Mouse (Mus musculus): ENCODE results near the gene Plcg1. TPM values are rescaled to one million over a fixed set of nuclear protein-coding genes. Genes with fewer than 3 reads are reported as not detected.
A peak's percentile ranks its signal among the peaks of the same experiment; 100 is the strongest.

Gene Plcg1
- polyA plus RNA-seq (2012; rRNA removed) (131 and 150 TPM in 2 replicates), polyA plus RNA-seq (2014; fragmentation: Nextera tagmentation; extraction: Ambion mirVana) (56.8 and 65.4 TPM in 2 replicates)

DNA sequence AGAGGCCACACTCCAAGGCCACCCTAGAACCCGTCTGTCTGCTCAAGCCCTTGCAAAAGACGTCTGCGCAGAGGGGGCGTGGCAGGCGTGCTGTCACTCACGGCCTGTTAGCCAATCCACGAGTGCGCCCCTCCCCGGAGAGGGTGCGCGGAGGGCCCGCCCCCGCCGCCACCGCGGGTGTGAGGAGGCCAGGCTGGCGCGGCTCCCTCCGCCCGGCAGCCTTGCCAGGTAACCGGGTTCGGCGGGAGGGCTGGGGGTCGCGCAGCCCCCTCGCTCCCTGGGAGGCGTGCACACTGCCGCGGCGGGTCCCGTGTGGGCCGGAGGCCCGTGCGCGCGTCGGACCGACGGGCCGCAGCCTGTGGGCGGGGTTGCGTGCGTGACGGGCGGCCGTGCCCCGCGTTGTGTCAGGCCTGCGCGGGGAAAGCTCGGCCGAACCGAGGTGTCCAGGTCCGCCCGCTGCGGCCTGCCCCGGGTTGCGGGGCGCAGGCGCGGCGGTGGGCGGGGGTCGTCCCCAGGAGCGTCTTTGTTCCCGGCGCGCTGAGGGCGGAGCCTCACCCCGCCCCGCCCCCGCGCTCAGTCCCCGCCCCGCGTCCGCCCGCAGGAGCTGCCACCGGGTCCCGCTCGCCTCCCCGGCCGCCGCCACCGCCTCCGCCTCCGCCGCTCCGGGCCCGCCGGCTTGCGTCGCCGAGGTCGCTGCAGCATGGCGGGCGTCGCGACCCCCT is at the start of gene Plcg1:
Plcg1 (plus strand) TSS at position 184 of the 722 bp plus-strand sequence.
- Histone ChIP-seq H3K27me3 (ENCODE audit: control insufficient read depth, insufficient read depth, low read length) (no peaks in the 10 kb centered on the region), H3K4me1 (ENCODE audit: control insufficient read depth, insufficient read depth, low read length) (peaks cover 28% of the 10 kb centered on the region), H3K4me3 (replicated peaks; ENCODE audit: low read length) (peak within 1 kb of the TSS; percentile 92), H3K4me2 (replicated peaks; ENCODE audit: low read depth, low read length, severe bottlenecking) (peak within 1 kb of the TSS; percentile 66), H3K9me3 (ENCODE audit: control insufficient read depth, low read length) (no peaks in the 10 kb centered on the region), H3K27ac (replicated peaks; ENCODE audit: low read depth, low read length) (peak within 1 kb of the TSS; percentile 97), H3K9ac (ENCODE audit: low read depth, low read length, severe bottlenecking) (peak within 1 kb of the TSS; percentile 100), H3K36me3 (ENCODE audit: control insufficient read depth, insufficient read depth, low read length) (peaks cover 31% of the 10 kb centered on the region)
- ATAC-seq (ENCODE audit: low FRiP score, low read depth) (peak; percentile 95), DNase-seq (ENCODE audit: low spot score) (peak; percentile 95)
- under 1% methylated on average over 36 of the region's 99 CpGs for WGBS
- TF ChIP-seq POLR2A (IDR thresholded peaks at IDR 0.05; ENCODE audit: borderline replicate concordance, extremely low read depth, insufficient read depth, insufficient read length) = peak; percentile 77; the same call in 1 of the 2 replicates

DNA sequence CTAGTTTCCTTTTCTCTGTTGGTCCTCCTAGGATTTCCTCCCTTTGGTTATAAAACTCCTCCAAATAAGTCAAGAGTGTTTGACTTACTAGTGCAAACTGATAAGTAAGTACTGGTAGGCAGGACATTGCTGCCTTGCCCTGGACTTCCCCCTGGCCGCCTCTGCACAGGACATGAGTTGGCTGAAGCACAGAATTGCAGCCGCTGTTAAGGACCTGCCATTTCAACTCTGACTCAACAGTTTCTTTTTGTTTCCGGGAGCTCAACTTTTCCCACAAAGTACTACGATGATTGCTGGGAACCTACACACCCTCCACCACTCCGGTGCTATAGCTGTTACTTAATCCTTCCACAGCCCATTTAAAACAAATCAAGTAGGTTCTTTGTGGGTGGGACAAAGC is 30.8 kb upstream of the Plcg1 start:
- Histone ChIP-seq H3K4me3 (replicated peaks; ENCODE audit: low read length) (no peak overlapping the region), H3K27me3 (ENCODE audit: control insufficient read depth, insufficient read depth, low read length) (no peaks in the 10 kb centered on the region), H3K27ac (replicated peaks; ENCODE audit: low read depth, low read length) (no peak overlapping the region), H3K4me1 (ENCODE audit: control insufficient read depth, insufficient read depth, low read length) (no peaks in the 10 kb centered on the region), H3K36me3 (ENCODE audit: control insufficient read depth, insufficient read depth, low read length) (peaks cover 79% of the 10 kb centered on the region), H3K9ac (ENCODE audit: low read depth, low read length, severe bottlenecking) (no peak overlapping the region), H3K4me2 (replicated peaks; ENCODE audit: low read depth, low read length, severe bottlenecking) (no peak overlapping the region), H3K9me3 (ENCODE audit: control insufficient read depth, low read length) (no peaks in the 10 kb centered on the region)
- ATAC-seq (ENCODE audit: low FRiP score, low read depth) (no peak), DNase-seq (ENCODE audit: low spot score) (no peak)
- WGBS = 84% methylated on average over 5 of the region's 5 CpGs
- no peak for TF ChIP-seq POLR2A (IDR thresholded peaks at IDR 0.05; ENCODE audit: borderline replicate concordance, extremely low read depth, insufficient read depth, insufficient read length)

DNA sequence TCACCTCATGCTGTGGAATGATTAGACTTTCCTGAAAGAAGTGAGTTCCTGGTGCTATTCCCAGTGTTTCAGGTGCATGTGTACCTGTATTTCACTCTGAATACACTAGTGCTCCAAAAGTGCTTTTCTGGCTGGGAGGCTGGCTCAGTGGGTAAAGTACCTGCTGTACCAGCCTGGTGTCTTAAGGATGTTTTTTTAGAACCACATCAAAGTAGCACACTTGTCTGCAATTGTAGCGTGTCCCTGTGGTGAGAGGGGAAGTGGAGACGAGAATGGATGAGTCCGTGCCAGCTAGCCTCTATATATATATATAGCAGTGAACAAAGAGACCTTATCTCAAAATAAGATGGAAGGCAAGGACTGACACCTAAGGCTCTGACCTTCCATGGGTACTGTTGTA is 29.5 kb upstream of the Plcg1 start:
- no peak overlapping the region for H3K27ac ChIP-seq (replicated peaks; ENCODE audit: low read depth, low read length)
- H3K27me3 ChIP-seq (ENCODE audit: control insufficient read depth, insufficient read depth, low read length) = no peaks in the 10 kb centered on the region
- DNase-seq (ENCODE audit: low spot score) (no peak), ATAC-seq (ENCODE audit: low FRiP score, low read depth) (no peak)
- H3K4me2 ChIP-seq (replicated peaks; ENCODE audit: low read depth, low read length, severe bottlenecking) = no peak overlapping the region
- peaks cover 82% of the 10 kb centered on the region for H3K36me3 ChIP-seq (ENCODE audit: control insufficient read depth, insufficient read depth, low read length)
- no peaks in the 10 kb centered on the region for H3K9me3 ChIP-seq (ENCODE audit: control insufficient read depth, low read length)
- H3K4me1 ChIP-seq (ENCODE audit: control insufficient read depth, insufficient read depth, low read length) = no peaks in the 10 kb centered on the region
- no peak overlapping the region for H3K9ac ChIP-seq (ENCODE audit: low read depth, low read length, severe bottlenecking)
- no peak overlapping the region for H3K4me3 ChIP-seq (replicated peaks; ENCODE audit: low read length)
- WGBS = 89% methylated on average over 3 of the region's 3 CpGs
- TF ChIP-seq POLR2A (IDR thresholded peaks at IDR 0.05; ENCODE audit: borderline replicate concordance, extremely low read depth, insufficient read depth, insufficient read length) = no peak

DNA sequence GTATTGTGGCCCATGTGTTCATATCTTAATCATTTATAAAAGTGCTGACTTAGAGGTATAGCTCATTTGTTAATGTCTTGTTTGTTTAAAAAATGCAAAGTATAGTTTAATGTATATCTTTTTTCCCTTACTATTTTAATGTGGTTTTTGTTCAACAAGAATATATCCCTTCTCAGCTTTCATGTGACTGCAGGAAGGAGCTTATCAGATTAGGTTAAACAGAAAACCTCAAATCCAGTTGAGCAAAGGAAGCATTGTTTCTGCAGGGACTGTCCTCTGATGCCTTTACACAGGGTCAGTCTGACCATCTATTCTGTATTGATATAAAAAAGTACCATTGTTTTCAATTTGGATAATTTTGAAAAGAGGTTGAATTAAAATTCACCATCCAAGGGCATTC is 28.3 kb upstream of the Plcg1 start:
- Histone ChIP-seq H3K4me2 (replicated peaks; ENCODE audit: low read depth, low read length, severe bottlenecking) (no peak overlapping the region), H3K9ac (ENCODE audit: low read depth, low read length, severe bottlenecking) (no peak overlapping the region), H3K27ac (replicated peaks; ENCODE audit: low read depth, low read length) (no peak overlapping the region), H3K36me3 (ENCODE audit: control insufficient read depth, insufficient read depth, low read length) (peaks cover 85% of the 10 kb centered on the region), H3K27me3 (ENCODE audit: control insufficient read depth, insufficient read depth, low read length) (no peaks in the 10 kb centered on the region), H3K9me3 (ENCODE audit: control insufficient read depth, low read length) (no peaks in the 10 kb centered on the region), H3K4me3 (replicated peaks; ENCODE audit: low read length) (no peak overlapping the region), H3K4me1 (ENCODE audit: control insufficient read depth, insufficient read depth, low read length) (no peaks in the 10 kb centered on the region)
- ATAC-seq (ENCODE audit: low FRiP score, low read depth) (no peak), DNase-seq (ENCODE audit: low spot score) (no peak)
- TF ChIP-seq POLR2A (IDR thresholded peaks at IDR 0.05; ENCODE audit: borderline replicate concordance, extremely low read depth, insufficient read depth, insufficient read length) = no peak

DNA sequence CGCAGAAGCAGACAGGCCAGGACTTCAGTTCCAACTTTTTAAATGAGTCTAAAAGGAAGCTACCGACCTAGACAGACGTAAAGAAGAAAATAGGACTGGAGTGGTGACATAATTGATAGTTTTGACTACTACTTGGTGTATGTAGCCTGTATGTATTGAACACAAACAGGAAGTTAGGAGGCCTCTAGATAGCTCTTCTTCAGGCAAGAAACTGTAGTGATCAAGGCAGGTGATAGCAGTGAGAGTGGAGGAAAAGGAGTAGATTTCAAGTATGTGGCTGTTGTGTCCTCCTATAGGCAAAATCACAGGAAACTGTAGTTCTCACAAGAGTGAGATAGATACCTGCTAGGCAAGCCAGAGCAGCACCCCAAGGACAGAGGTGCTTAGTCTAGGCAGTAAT is 23.4 kb upstream of the Plcg1 start:
- no peaks in the 10 kb centered on the region for H3K4me1 ChIP-seq (ENCODE audit: control insufficient read depth, insufficient read depth, low read length)
- 93% methylated on average over 3 of the region's 3 CpGs for WGBS
- ATAC-seq (ENCODE audit: low FRiP score, low read depth) (no peak), DNase-seq (ENCODE audit: low spot score) (no peak)
- no peak overlapping the region for H3K4me3 ChIP-seq (replicated peaks; ENCODE audit: low read length)
- no peaks in the 10 kb centered on the region for H3K27me3 ChIP-seq (ENCODE audit: control insufficient read depth, insufficient read depth, low read length)
- no peak overlapping the region for H3K4me2 ChIP-seq (replicated peaks; ENCODE audit: low read depth, low read length, severe bottlenecking)
- H3K9me3 ChIP-seq (ENCODE audit: control insufficient read depth, low read length) = no peaks in the 10 kb centered on the region
- no peak for TF ChIP-seq POLR2A (IDR thresholded peaks at IDR 0.05; ENCODE audit: borderline replicate concordance, extremely low read depth, insufficient read depth, insufficient read length)
- H3K36me3 ChIP-seq (ENCODE audit: control insufficient read depth, insufficient read depth, low read length) = peaks cover 83% of the 10 kb centered on the region
- H3K27ac ChIP-seq (replicated peaks; ENCODE audit: low read depth, low read length) = no peak overlapping the region
- no peak overlapping the region for H3K9ac ChIP-seq (ENCODE audit: low read depth, low read length, severe bottlenecking)
